Mouse (Mus musculus) kidney, embryonic 14.5 days (tissue): ENCODE results near the gene Cercam. TPM values are rescaled to one million over a fixed set of nuclear protein-coding genes. Genes with fewer than 3 reads are reported as not detected.
A peak's percentile ranks its signal among the peaks of the same experiment; 100 is the strongest.

Experiments
- ATAC-seq: fragments of 200-750 bp; cut with Nextera tagmentation; 2 replicates; pipeline ENCODE4 v1.8.0; 2017; ENCODE audit warnings: moderate number of reproducible peaks, mild to moderate bottlenecking, moderate TSS enrichment, moderate library complexity; ENCODE audit not compliant: low FRiP score, low TSS enrichment
- H3K27ac ChIP-seq: fragments of 300-500 bp; sonication (generic); 2 replicates; pipeline ENCODE4 v1.5.1; 2014; ENCODE audit warnings: low read depth, mild to moderate bottlenecking, low read length, moderate library complexity, mixed read lengths
- H3K27me3 ChIP-seq: fragments of 300-500 bp; sonication (generic); 2 replicates; pipeline ENCODE4 v1.6.1; 2014; ENCODE audit warnings: mild to moderate bottlenecking, low read length; ENCODE audit not compliant: control insufficient read depth, insufficient read depth
- H3K36me3 ChIP-seq: fragments of 300-500 bp; sonication (generic); 2 replicates; pipeline ENCODE4 v1.6.1; 2014; ENCODE audit warnings: low read length, mixed read lengths; ENCODE audit not compliant: control insufficient read depth, insufficient read depth
- H3K4me1 ChIP-seq: fragments of 300-500 bp; sonication (generic); 2 replicates; pipeline ENCODE4 v1.6.1; 2014; ENCODE audit warnings: low read length, mixed read lengths; ENCODE audit not compliant: control insufficient read depth, insufficient read depth
- H3K4me2 ChIP-seq: fragments of 300-500 bp; sonication (generic); replicated peaks from 2 replicates; pipeline ENCODE4 v1.6.1; 2014; ENCODE audit warnings: low read depth, mild to moderate bottlenecking, low read length
- H3K4me3 ChIP-seq: fragments of 300-500 bp; sonication (generic); 2 replicates; pipeline ENCODE4 v1.5.1; 2014; ENCODE audit warnings: mild to moderate bottlenecking, low read length
- H3K9ac ChIP-seq: fragments of 300-500 bp; sonication (generic); 2 replicates; pipeline ENCODE4 v1.6.1; 2014; ENCODE audit warnings: low read depth, mild to moderate bottlenecking, low read length, moderate library complexity
- H3K9me3 ChIP-seq: fragments of 300-500 bp; sonication (generic); 2 replicates; pipeline ENCODE4 v1.6.1; 2016; ENCODE audit warnings: low read length; ENCODE audit not compliant: control insufficient read depth
- WGBS: fragments of 180-500 bp; shearing (Covaris S2); extraction: QIAGEN DNeasy Blood & Tissue Kit; methylation state at CpG from one replicate; pipeline ENCODE4 v1.1.7; 2014; 5-methylcytosine and 5-hydroxymethylcytosine counted together
- polyA plus RNA-seq: library from polyadenylated mRNA; unstranded; fragments of >200 nt; fragmentation: Nextera tagmentation; extraction: Ambion mirVana; gene quantifications from 2 replicates; pipeline ENCODE4 v1.2.1, GENCODE M21; 2014

Gene Cercam
- polyA plus RNA-seq = 8.9 and 15.6 TPM in 2 replicates

GRCm38 (mm10) chr2:29868949-29869645, at the start of gene Cercam:
TSS of gene Cercam (plus strand) at chr2:29869164.
- no peaks in the 10 kb centered on the region for H3K9me3 ChIP-seq
- peak; percentile 93 for ATAC-seq
- WGBS = under 1% methylated on average over 44 of the region's 44 CpGs
- H3K4me3 ChIP-seq = peak within 1 kb of the TSS; percentile 55
- peak within 1 kb of the TSS; percentile 65 for H3K9ac ChIP-seq
- no peaks in the 10 kb centered on the region for H3K36me3 ChIP-seq
- peak within 1 kb of the TSS; percentile 95 for H3K4me2 ChIP-seq
- peaks cover 4% of the 10 kb centered on the region; the same call in 1 of the 2 replicates for H3K4me1 ChIP-seq
- H3K27me3 ChIP-seq = no peaks in the 10 kb centered on the region
- 0 out of 2 replicates have a peak within 1 kb of the TSS, but pooled peaks have one; percentile 14 for H3K27ac ChIP-seq

DNA sequence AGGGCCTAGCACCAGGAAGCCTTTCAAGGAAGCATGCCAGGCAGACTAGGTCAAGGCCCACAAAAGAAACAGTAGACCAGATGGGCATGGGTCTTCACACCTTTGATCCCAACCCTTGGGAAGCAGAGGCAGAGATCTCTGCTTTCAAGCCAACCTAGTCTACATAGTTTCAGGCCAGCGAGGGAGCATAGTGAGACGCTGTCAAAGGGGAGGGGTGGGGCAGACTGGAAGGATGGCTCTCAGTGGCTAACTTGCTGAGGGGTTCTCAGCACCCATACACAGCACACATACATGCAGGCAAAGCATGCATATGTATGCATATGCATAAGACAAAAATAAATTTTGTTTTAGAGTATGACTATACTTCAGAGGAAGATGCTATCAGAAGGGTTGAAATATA, 49.6 kb upstream of the Cercam start:
- Histone ChIP-seq H3K36me3 (peaks cover 11% of the 10 kb centered on the region; the same call in 1 of the 2 replicates), H3K4me1 (peaks cover 31% of the 10 kb centered on the region), H3K9me3 (no peaks in the 10 kb centered on the region), H3K4me3 (peak overlapping the region; percentile 33; the same call in 1 of the 2 replicates), H3K4me2 (peak overlapping the region; percentile 46), H3K27ac (peak overlapping the region; percentile 98), H3K27me3 (no peaks in the 10 kb centered on the region), H3K9ac (no peak overlapping the region; the same call in 1 of the 2 replicates)
- WGBS = 3% methylated on average over 2 of the region's 2 CpGs
- ATAC-seq = no peak

GRCm38 (mm10) chr2:29820025-29820817, 48.7 kb upstream of the Cercam start, which contains the start of gene Urm1:
TSS of gene Urm1 (plus strand) at chr2:29820075.
- WGBS = under 1% methylated on average over 35 of the region's 35 CpGs
- peak within 1 kb of the TSS; percentile 98 for H3K27ac ChIP-seq
- H3K4me1 ChIP-seq = peaks cover 31% of the 10 kb centered on the region
- H3K27me3 ChIP-seq = no peaks in the 10 kb centered on the region
- H3K9me3 ChIP-seq = no peaks in the 10 kb centered on the region
- peak within 1 kb of the TSS; percentile 46 for H3K4me2 ChIP-seq
- peak; percentile 88 for ATAC-seq
- peaks cover 6% of the 10 kb centered on the region; the same call in 1 of the 2 replicates for H3K36me3 ChIP-seq
- peak within 1 kb of the TSS; percentile 59 for H3K9ac ChIP-seq
- peak within 1 kb of the TSS; percentile 33 for H3K4me3 ChIP-seq

DNA sequence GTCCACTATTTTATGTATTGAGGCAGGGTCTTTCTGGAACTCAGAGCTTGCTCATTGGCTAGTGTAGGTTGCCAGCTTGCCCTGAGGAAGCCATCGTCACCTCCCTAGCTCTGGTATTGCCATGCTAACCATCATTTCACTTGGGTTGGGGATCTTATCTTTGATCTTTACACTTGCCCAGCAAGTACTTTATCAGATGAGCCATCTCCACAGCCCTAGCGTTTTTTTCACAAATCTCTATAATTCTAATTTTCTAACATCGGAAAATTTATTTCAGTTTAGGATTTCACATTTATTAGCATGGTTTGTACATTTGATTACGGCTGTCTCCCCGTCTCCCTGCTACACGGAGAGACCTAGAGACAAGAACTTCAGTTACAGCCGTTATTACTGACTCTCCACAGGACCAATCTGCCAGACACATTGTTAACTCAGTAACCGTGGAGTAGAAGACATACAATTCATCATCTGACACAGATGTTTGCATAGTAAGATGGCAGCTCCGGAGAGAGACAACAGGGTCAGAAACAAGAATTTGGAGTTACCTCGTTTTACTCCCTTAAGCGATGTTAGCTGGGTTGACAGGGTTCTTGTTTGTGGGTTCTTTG, 42.5 kb upstream of the Cercam start:
- 0 out of 2 replicates have a peak, but pooled peaks have one; percentile 8 for ATAC-seq

DNA sequence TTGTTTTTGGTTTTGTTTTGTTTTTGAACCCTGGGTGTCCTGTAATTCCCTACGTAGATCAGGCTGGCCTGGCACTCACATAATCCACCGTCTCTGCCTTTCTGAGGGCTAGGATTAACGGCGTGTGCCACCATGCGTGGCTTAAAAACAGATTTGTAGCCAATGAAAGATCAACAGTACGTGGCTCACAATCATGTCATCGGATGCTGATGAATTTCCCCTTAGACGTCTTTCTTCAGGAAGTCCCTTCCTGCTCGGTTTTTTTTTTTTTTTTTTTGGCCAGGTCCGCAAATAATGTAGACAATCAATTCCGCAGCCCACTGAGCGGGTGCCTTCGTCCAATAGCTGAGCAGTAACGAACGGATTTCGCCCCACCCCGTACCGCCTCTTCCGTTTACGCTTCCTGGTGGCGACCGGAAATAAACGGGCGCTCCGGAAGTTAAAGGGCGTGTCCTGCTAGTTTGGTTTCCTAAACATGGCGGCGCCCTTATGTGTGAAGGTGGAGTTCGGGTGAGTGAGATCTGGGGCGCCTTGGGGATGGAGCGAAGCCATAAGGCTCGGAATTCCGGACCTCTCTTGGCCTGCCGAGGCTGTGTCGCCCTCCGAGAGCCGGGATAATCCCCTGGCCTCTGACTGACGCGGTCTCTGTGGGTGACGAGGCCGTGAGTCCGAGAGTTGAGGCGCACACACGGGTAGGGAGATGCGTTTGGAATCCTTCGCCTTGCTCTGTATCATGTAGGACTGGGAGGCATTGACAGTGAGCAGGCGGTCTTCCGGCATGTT, 41.8 kb upstream of the Cercam start:
- Histone ChIP-seq H3K4me3 (peak overlapping the region; percentile 97), H3K36me3 (0 out of 2 replicates have a peak, but pooled peaks cover 2% of the 10 kb centered on the region), H3K27ac (peak overlapping the region; percentile 84), H3K4me2 (peak overlapping the region; percentile 88), H3K27me3 (no peaks in the 10 kb centered on the region), H3K9me3 (no peaks in the 10 kb centered on the region), H3K4me1 (peaks cover 14% of the 10 kb centered on the region; the same call in 1 of the 2 replicates), H3K9ac (peak overlapping the region; percentile 87)
- ATAC-seq = peak; percentile 96
- under 1% methylated on average over 48 of the region's 48 CpGs for WGBS

More for the DNA sequence above, 42.5 kb upstream of the Cercam start:
- Histone ChIP-seq H3K4me2 (peak overlapping the region; percentile 72), H3K9ac (peak overlapping the region; percentile 64), H3K36me3 (0 out of 2 replicates have a peak, but pooled peaks cover 2% of the 10 kb centered on the region), H3K27ac (peak overlapping the region; percentile 84), H3K9me3 (no peaks in the 10 kb centered on the region), H3K4me3 (peak overlapping the region; percentile 97), H3K27me3 (no peaks in the 10 kb centered on the region), H3K4me1 (peaks cover 14% of the 10 kb centered on the region; the same call in 1 of the 2 replicates)
- WGBS = 9% methylated on average over 11 of the region's 11 CpGs

GRCm38 (mm10) chr2:29827709-29828024, 41.3 kb upstream of the Cercam start:
- WGBS = 3% methylated on average over 12 of the region's 12 CpGs
- peak overlapping the region; percentile 97 for H3K4me3 ChIP-seq
- peak overlapping the region; percentile 88 for H3K4me2 ChIP-seq
- ATAC-seq = peak; percentile 20; the same call in 1 of the 2 replicates
- H3K9ac ChIP-seq = peak overlapping the region; percentile 87
- H3K4me1 ChIP-seq = peaks cover 14% of the 10 kb centered on the region; the same call in 1 of the 2 replicates
- peaks cover 4% of the 10 kb centered on the region; the same call in 1 of the 2 replicates for H3K36me3 ChIP-seq
- no peak overlapping the region for H3K27ac ChIP-seq
- no peaks in the 10 kb centered on the region for H3K9me3 ChIP-seq
- H3K27me3 ChIP-seq = no peaks in the 10 kb centered on the region

- ATAC-seq = no peak
- Histone ChIP-seq H3K4me3 (no peak overlapping the region), H3K9me3 (no peaks in the 10 kb centered on the region), H3K36me3 (peaks cover 23% of the 10 kb centered on the region; the same call in 1 of the 2 replicates), H3K4me1 (peaks cover 12% of the 10 kb centered on the region; the same call in 1 of the 2 replicates), H3K4me2 (no peak overlapping the region), H3K27me3 (no peaks in the 10 kb centered on the region), H3K27ac (no peak overlapping the region), H3K9ac (no peak overlapping the region)
- WGBS = 87% methylated on average over 4 of the region's 4 CpGs
These were observed 37.9 kb upstream of the Cercam start for GRCm38 (mm10) chr2:29831106-29831505.

DNA sequence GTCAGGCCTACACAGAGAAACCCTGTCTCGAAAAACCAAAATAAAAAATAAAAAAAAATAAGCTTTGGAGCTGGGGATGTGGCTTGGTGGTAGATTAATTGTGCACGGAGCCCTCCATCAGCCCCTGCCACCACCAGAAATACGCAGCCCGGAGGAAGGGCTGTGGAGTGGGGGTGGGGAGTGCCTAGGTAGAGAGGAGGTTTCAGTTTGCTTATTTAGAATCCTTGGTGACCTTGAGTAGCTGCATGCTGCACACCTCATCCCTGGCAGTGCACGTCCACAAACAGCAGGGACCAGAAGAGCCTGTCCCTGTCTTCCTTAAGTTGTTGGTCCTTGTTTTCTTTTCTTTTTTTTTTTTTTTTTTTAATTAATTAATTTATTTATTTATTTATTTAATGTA, 35.2 kb upstream of the Cercam start:
- H3K27ac ChIP-seq = no peak overlapping the region
- H3K4me1 ChIP-seq = no peaks in the 10 kb centered on the region
- no peak overlapping the region for H3K4me3 ChIP-seq
- 89% methylated on average over 5 of the region's 5 CpGs for WGBS
- H3K9me3 ChIP-seq = no peaks in the 10 kb centered on the region
- no peaks in the 10 kb centered on the region for H3K27me3 ChIP-seq
- no peak overlapping the region for H3K9ac ChIP-seq
- H3K36me3 ChIP-seq = peaks cover 31% of the 10 kb centered on the region; the same call in 1 of the 2 replicates
- ATAC-seq = no peak
- no peak overlapping the region for H3K4me2 ChIP-seq
